Comparison of ENCODE assay signal across 1 mouse cellular context in the genomic region with DNA sequence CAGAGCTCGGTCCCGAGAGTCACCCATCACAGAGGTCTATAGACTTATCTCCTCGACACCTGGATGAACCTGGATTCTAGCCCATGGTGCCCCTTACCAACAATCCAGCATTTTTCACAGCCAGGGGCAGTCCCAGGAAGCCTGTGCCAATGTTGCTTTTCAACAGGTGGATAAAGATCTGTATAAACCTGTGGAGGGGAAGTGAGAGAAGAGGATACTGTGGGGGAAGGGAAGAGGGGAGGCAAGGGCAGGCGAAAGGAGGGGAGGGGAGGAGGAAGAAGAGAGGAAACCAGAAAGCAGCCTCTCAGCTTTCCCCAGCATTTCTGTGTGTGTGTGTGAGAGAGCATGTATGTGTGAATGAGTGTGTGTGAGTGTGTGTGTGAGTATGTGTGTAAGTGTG.
A peak's percentile ranks its signal among the peaks of the same experiment; 100 is the strongest.
TF ChIP-seq lines count a peak whose summit lies in the region.

No protein-coding gene starts in this region.

TF ChIP-seq in CH12.LX, 34 proteins besides CTCF, POLR2A, EP300 and RAD21:
- TF ChIP-seq MAZ (IDR thresholded peaks at IDR 0.05; ENCODE audit: low read depth, low read length) (peak; percentile 49; the same call in 1 of the 2 replicates), IRF4 (IDR thresholded peaks at IDR 0.05; ENCODE audit: low read depth, low read length) (peak; percentile 54), CHD2 (IDR thresholded peaks at IDR 0.05; ENCODE audit: low read length) (0 out of 2 replicates have a peak, but pooled peaks have one; percentile 54), USF1 (IDR thresholded peaks at IDR 0.05; ENCODE audit: low read depth, low read length) (no peak), MYC (IDR thresholded peaks at IDR 0.05; ENCODE audit: low read depth, low read length) (no peak), ZMIZ1 (IDR thresholded peaks at IDR 0.05; ENCODE audit: low read depth, low read length) (no peak), MXI1 (IDR thresholded peaks at IDR 0.05; ENCODE audit: low read depth, low read length) (no peak), ZNF384 (IDR thresholded peaks at IDR 0.05; ENCODE audit: low read depth, low read length) (no peak), ELF1 (IDR thresholded peaks at IDR 0.05; ENCODE audit: low read depth, low read length) (no peak), ETS1 (conservative IDR thresholded peaks at IDR 0.05; ENCODE audit: low read depth, low read length) (no peak), JUN (IDR thresholded peaks at IDR 0.05; ENCODE audit: insufficient read depth, low read depth, low read length) (no peak), KAT2A (IDR thresholded peaks at IDR 0.05; ENCODE audit: insufficient replicate concordance, low read length) (no peak), NRF1 (IDR thresholded peaks at IDR 0.05; ENCODE audit: low read depth, low read length) (no peak), BHLHE40 (IDR thresholded peaks at IDR 0.05; ENCODE audit: low read depth, low read length) (no peak), MAX (IDR thresholded peaks at IDR 0.05; ENCODE audit: low read length) (no peak)
